Mouse (Mus musculus): ENCODE measurements around the gene Cgas. TPM values are rescaled to one million over a fixed set of nuclear protein-coding genes. Genes with fewer than 3 reads are reported as not detected.
"Not testable (repeated sequence)": the region's sequence is repeated elsewhere in the genome, so short reads cannot be mapped to it uniquely, and the experiment has no call there.

The Cgas gene
- total and polyA plus RNA-seq, 2 experiments from 2014 or later = 0.55 to 0.56 TPM

GRCm38 (mm10) chr9:78482386-78482785 lies 39.3 kb upstream of the Cgas start:
- Histone ChIP-seq H3K27me3 (ENCODE audit: insufficient read depth, low read length) (no peaks in the 10 kb centered on the region), H3K4me1 (ENCODE audit: insufficient read depth, low read length) (no peaks in the 10 kb centered on the region), H3K9me3 (ENCODE audit: low read length) (no peaks in the 10 kb centered on the region), H3K27ac (ENCODE audit: low read depth, low read length) (peak overlapping the region; percentile 98), H3K4me3 (ENCODE audit: low read depth, low read length) (peak overlapping the region; percentile 97), H3K36me3 (ENCODE audit: insufficient read depth, low read length) (peaks cover 9% of the 10 kb centered on the region; the same call in 1 of the 2 replicates), H3K4me2 (ENCODE audit: low read depth, low read length, poor library complexity, severe bottlenecking) (peak overlapping the region; percentile 57), H3K9ac (replicated peaks; ENCODE audit: low read length, poor library complexity, severe bottlenecking) (peak overlapping the region; percentile 79)
- WGBS = 4% methylated on average over 3 of the region's 3 CpGs
- no peak for TF ChIP-seq CTCF (IDR thresholded peaks at IDR 0.05)
- DNase-seq (ENCODE audit: low spot score) = no peak
- ATAC-seq (ENCODE audit: low FRiP score) = no peak

GRCm38 (mm10) chr9:78481423-78482331 lies 38.6 kb upstream of the Cgas start:
- H3K9me3 ChIP-seq (ENCODE audit: low read length) = no peaks in the 10 kb centered on the region
- H3K27ac ChIP-seq (ENCODE audit: low read depth, low read length) = peak overlapping the region; percentile 98
- ATAC-seq (ENCODE audit: low FRiP score) = peak; percentile 98
- H3K4me1 ChIP-seq (ENCODE audit: insufficient read depth, low read length) = no peaks in the 10 kb centered on the region
- peak; percentile 20 for TF ChIP-seq CTCF (IDR thresholded peaks at IDR 0.05)
- H3K9ac ChIP-seq (replicated peaks; ENCODE audit: low read length, poor library complexity, severe bottlenecking) = peak overlapping the region; percentile 100
- DNase-seq (ENCODE audit: low spot score) = peak; percentile 100
- peak overlapping the region; percentile 57 for H3K4me2 ChIP-seq (ENCODE audit: low read depth, low read length, poor library complexity, severe bottlenecking)
- H3K36me3 ChIP-seq (ENCODE audit: insufficient read depth, low read length) = peaks cover 13% of the 10 kb centered on the region; the same call in 1 of the 2 replicates
- under 1% methylated on average over 69 of the region's 77 CpGs for WGBS
- H3K4me3 ChIP-seq (ENCODE audit: low read depth, low read length) = peak overlapping the region; percentile 97
- no peaks in the 10 kb centered on the region for H3K27me3 ChIP-seq (ENCODE audit: insufficient read depth, low read length)

GRCm38 (mm10) chr9:78480706-78481358 lies 37.8 kb upstream of the Cgas start:
- H3K9ac ChIP-seq (replicated peaks; ENCODE audit: low read length, poor library complexity, severe bottlenecking) = peak overlapping the region; percentile 100
- under 1% methylated on average over 43 of the region's 46 CpGs for WGBS
- no peak for TF ChIP-seq CTCF (IDR thresholded peaks at IDR 0.05)
- H3K27ac ChIP-seq (ENCODE audit: low read depth, low read length) = peak overlapping the region; percentile 98
- H3K36me3 ChIP-seq (ENCODE audit: insufficient read depth, low read length) = peaks cover 14% of the 10 kb centered on the region; the same call in 1 of the 2 replicates
- H3K4me1 ChIP-seq (ENCODE audit: insufficient read depth, low read length) = no peaks in the 10 kb centered on the region
- H3K27me3 ChIP-seq (ENCODE audit: insufficient read depth, low read length) = no peaks in the 10 kb centered on the region
- no peaks in the 10 kb centered on the region for H3K9me3 ChIP-seq (ENCODE audit: low read length)
- peak overlapping the region; percentile 54 for H3K4me2 ChIP-seq (ENCODE audit: low read depth, low read length, poor library complexity, severe bottlenecking)
- H3K4me3 ChIP-seq (ENCODE audit: low read depth, low read length) = peak overlapping the region; percentile 97
- peak; percentile 41 for ATAC-seq (ENCODE audit: low FRiP score)
- DNase-seq (ENCODE audit: low spot score) = peak; percentile 71

- peaks cover 14% of the 10 kb centered on the region; the same call in 1 of the 2 replicates for H3K36me3 ChIP-seq (ENCODE audit: insufficient read depth, low read length)
- not testable (repeated sequence) for ATAC-seq (ENCODE audit: low FRiP score)
- under 1% methylated on average over 13 of the region's 13 CpGs for WGBS
Observed at GRCm38 (mm10) chr9:78480227-78480626, 37.2 kb upstream of the Cgas start.

GRCm38 (mm10) chr9:78479308-78479707 lies 36.3 kb upstream of the Cgas start:
- peak overlapping the region; percentile 54 for H3K4me2 ChIP-seq (ENCODE audit: low read depth, low read length, poor library complexity, severe bottlenecking)
- not testable (repeated sequence) for H3K27me3 ChIP-seq (ENCODE audit: insufficient read depth, low read length); H3K9ac ChIP-seq (replicated peaks; ENCODE audit: low read length, poor library complexity, severe bottlenecking); H3K4me1 ChIP-seq (ENCODE audit: insufficient read depth, low read length); ATAC-seq (ENCODE audit: low FRiP score); H3K9me3 ChIP-seq (ENCODE audit: low read length); H3K27ac ChIP-seq (ENCODE audit: low read depth, low read length); DNase-seq (ENCODE audit: low spot score)
- peaks cover 14% of the 10 kb centered on the region; the same call in 1 of the 2 replicates for H3K36me3 ChIP-seq (ENCODE audit: insufficient read depth, low read length)
- H3K4me3 ChIP-seq (ENCODE audit: low read depth, low read length) = peak overlapping the region; percentile 97
- WGBS = 24% methylated on average over 7 of the region's 8 CpGs

More at GRCm38 (mm10) chr9:78480227-78480626, 37.2 kb upstream of the Cgas start:
- H3K4me2 ChIP-seq (ENCODE audit: low read depth, low read length, poor library complexity, severe bottlenecking) = peak overlapping the region; percentile 54
- peak overlapping the region; percentile 98; the same call in 1 of the 2 replicates for H3K27ac ChIP-seq (ENCODE audit: low read depth, low read length)
- peak overlapping the region; percentile 97 for H3K4me3 ChIP-seq (ENCODE audit: low read depth, low read length)
- peak overlapping the region; percentile 100 for H3K9ac ChIP-seq (replicated peaks; ENCODE audit: low read length, poor library complexity, severe bottlenecking)
- H3K27me3 ChIP-seq (ENCODE audit: insufficient read depth, low read length); H3K9me3 ChIP-seq (ENCODE audit: low read length); DNase-seq (ENCODE audit: low spot score); H3K4me1 ChIP-seq (ENCODE audit: insufficient read depth, low read length): not testable (repeated sequence)

- DNase-seq (ENCODE audit: low spot score); H3K27me3 ChIP-seq (ENCODE audit: insufficient read depth, low read length); H3K27ac ChIP-seq (ENCODE audit: low read depth, low read length); H3K4me3 ChIP-seq (ENCODE audit: low read depth, low read length); H3K4me2 ChIP-seq (ENCODE audit: low read depth, low read length, poor library complexity, severe bottlenecking); H3K9me3 ChIP-seq (ENCODE audit: low read length); H3K4me1 ChIP-seq (ENCODE audit: insufficient read depth, low read length); ATAC-seq (ENCODE audit: low FRiP score); H3K9ac ChIP-seq (replicated peaks; ENCODE audit: low read length, poor library complexity, severe bottlenecking): not testable (repeated sequence)
- 53% methylated on average over 1 of the region's 1 CpGs for WGBS
- H3K36me3 ChIP-seq (ENCODE audit: insufficient read depth, low read length) = peaks cover 20% of the 10 kb centered on the region; the same call in 1 of the 2 replicates
Observed at GRCm38 (mm10) chr9:78478009-78478605, 35.1 kb upstream of the Cgas start.

Measured in midbrain, postnatal 0 days (tissue).